Mouse (Mus musculus) embryonic stem cell, embryonic (primary cell): ENCODE results near the gene Sh2b1.

Source experiments
- CTCF ChIA-PET, 4 experiments: fragments of 300-600 bp in 2 of 4; fragments of 350-600 bp in 2 of 4; sonication (Branson Sonifier 250); formaldehyde crosslinking; loops; one replicate each; lab custom pipeline; 2022; ENCODE audit warnings: inconsistent platforms in 2 of 4; lab: Charles Lee
- POLR2A ChIA-PET, 4 experiments: fragments of 300-600 bp in 2 of 4; fragments of 350-600 bp in 2 of 4; sonication (Branson Sonifier 250); formaldehyde crosslinking; loops; one replicate each; lab custom pipeline; 2022; ENCODE audit warnings: antibody characterized with exemption in 4 of 4, inconsistent platforms in 1 of 4; lab: Charles Lee

The Sh2b1 gene

DNA sequence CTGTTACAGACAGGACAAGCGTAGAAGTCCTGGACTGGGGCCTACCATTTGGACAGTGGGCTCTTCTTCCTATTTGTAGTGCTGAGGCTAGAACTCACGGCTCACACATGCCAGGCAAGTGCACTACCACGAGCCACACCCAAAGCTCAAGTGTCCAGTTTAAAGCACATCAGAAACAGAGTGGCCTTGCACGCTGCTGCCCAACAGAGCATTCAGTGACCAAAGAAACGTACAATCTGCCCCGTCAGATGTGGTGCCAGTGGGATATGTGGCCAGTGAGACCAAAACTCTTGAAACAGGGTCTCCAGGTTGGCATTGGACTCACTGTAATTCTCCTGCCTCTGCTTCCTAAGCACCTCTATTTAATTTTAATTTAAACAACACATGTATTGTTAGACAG lies 24.6 kb downstream of the Sh2b1 start:
- POLR2A ChIA-PET, result interaction anchor here in 2 of 4 experiments (0.7 to 1.8 kb wide), 4 partner anchors 15 to 25 kb away, joined by 4 to 5 read pairs (median 5); partner anchors contain the start of gene Sh2b1 (in 2 of the 2)
- CTCF ChIA-PET, result interaction anchor here in 2 of 4 experiments (0.6 kb wide), 2 partner anchors 15 to 17 kb away, joined by 3 read pairs; no protein-coding TSS in a partner anchor

GRCm38 (mm10) chr7:126449991-126450390 lies 25.2 kb downstream of the Sh2b1 start:
- POLR2A ChIA-PET, result interaction anchor here in 1 of 4 experiments (0.7 to 1.5 kb wide), 7 partner anchors 10 to 50 kb away, joined by 3 to 5 read pairs (median 4); partner anchors contain the start of gene Sh2b1

GRCm38 (mm10) chr7:126448481-126448880 lies 26.7 kb downstream of the Sh2b1 start:
- CTCF ChIA-PET, result no interaction called here
- POLR2A ChIA-PET, result interaction anchor here in 1 of 4 experiments (0.6 to 1.2 kb wide), 2 partner anchors 9 to 88 kb away, joined by 3 read pairs; no protein-coding TSS in a partner anchor

More at GRCm38 (mm10) chr7:126449991-126450390, 25.2 kb downstream of the Sh2b1 start:
- CTCF ChIA-PET, result interaction anchor here in 3 of 4 experiments (0.5 to 1.0 kb wide), 3 partner anchors 13 to 16 kb away, joined by 3 to 9 read pairs (median 4); no protein-coding TSS in a partner anchor

DNA sequence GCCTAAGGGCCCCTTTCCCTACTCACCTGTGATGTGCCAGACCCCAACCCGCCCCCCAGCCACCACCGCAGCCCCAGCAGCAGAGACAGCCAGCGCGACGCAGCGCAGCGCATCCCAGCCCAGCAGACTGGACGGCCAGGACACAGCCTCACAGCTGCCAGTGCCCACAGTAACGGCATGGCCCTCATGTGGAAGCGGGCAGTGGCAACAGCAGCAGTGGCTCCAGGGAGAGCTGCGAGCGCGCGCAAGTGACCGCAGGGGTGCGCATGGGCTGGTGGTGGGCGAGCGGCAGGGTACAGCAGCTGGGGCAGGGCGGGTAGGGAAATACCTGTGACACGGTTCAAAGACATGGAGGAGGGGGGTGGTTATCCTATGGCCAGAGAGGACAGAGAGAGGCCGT lies 29.0 kb downstream of the Sh2b1 start:
- ChIA-PET CTCF (interaction anchor here (0.9 to 2.7 kb wide), 7 partner anchors 9 to 29 kb away, joined by 3 to 11 read pairs (median 3); partner anchors contain the start of gene Sh2b1 (in 1 of the 4)), POLR2A (interaction anchor here in 3 of 4 experiments (0.5 to 1.8 kb wide), 10 partner anchors 10 to 247 kb away, joined by 3 to 7 read pairs (median 4); partner anchors contain the start of genes Sh2b1 (in 2 of the 3) and Tufm (in 1 of the 3))

GRCm38 (mm10) chr7:126445104-126445815 lies 30.0 kb downstream of the Sh2b1 start:
- CTCF ChIA-PET, result interaction anchor here (0.5 to 2.7 kb wide), 9 partner anchors 8 to 30 kb away, joined by 3 to 11 read pairs (median 6); partner anchors contain the start of gene Sh2b1 (in 1 of the 4)
- POLR2A ChIA-PET, result interaction anchor here in 2 of 4 experiments (0.5 to 1.5 kb wide), 7 partner anchors 9 to 314 kb away, joined by 3 to 5 read pairs (median 4); partner anchors contain the start of genes Atp2a1 (in 1 of the 2) and Tufm (in 1 of the 2)

DNA sequence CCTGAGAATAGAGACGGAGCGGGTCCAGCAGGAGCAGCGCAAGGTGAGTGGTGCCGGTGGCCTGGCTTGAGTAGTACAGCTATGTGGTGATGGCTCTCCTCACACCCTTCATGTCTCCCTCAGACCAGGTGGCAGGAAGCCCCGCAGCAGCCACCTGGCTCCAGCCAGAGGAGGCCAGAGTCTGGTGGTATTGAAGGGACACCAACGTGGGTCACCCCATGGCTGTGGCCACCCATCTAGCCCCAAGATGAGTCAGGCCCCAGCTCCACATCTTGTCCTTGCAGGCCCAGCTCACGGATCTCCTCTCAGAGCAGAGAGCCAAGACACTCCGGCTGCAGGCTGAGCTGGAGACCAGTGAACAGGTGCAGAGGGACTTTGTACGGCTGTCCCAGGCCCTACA lies 30.7 kb downstream of the Sh2b1 start:
- POLR2A ChIA-PET, result interaction anchor here in 1 of 4 experiments (1.4 to 1.5 kb wide), 3 partner anchors 9 to 18 kb away, joined by 3 to 5 read pairs (median 4); partner anchors contain the start of gene Atp2a1
- CTCF ChIA-PET, result interaction anchor here in 3 of 4 experiments (0.6 to 1.2 kb wide), 5 partner anchors 8 to 135 kb away, joined by 3 to 9 read pairs (median 4); no protein-coding TSS in a partner anchor

DNA sequence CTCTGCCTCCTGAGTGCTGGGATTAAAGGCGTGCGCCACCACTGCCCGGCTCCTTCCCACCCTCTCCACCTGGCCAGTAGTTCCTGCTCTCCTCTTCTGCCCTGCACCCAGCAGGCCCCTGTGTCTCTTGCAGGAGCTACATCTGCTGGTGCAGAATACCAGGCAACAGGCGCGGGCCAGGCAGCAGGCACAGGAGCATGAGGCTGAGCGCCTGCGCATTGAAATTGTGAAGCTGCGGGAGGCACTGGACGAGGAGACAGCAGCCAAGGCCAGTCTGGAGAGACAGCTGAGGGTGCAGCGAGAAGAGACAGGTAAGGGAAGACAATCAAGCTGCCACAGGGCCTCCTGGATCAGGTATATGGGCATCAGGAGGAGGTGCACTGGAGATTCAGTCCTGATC lies 31.2 kb downstream of the Sh2b1 start:
- POLR2A ChIA-PET, result interaction anchor here in 1 of 4 experiments (1.4 kb wide), 1 partner anchor 8 kb away, joined by 4 read pairs; no protein-coding TSS in a partner anchor

GRCm38 (mm10) chr7:126440134-126440533 lies 35.1 kb downstream of the Sh2b1 start:
- CTCF ChIA-PET, result interaction anchor here in 2 of 4 experiments (0.6 to 0.7 kb wide), 3 partner anchors 21 to 1927 kb away, joined by 3 to 4 read pairs (median 3); no protein-coding TSS in a partner anchor
- POLR2A ChIA-PET, result interaction anchor here in 3 of 4 experiments (0.5 to 2.0 kb wide), 7 partner anchors 9 to 465 kb away, joined by 3 to 4 read pairs (median 3); no protein-coding TSS in a partner anchor

More for the DNA sequence above, 31.2 kb downstream of the Sh2b1 start:
- CTCF ChIA-PET, result interaction anchor here in 2 of 4 experiments (0.6 kb wide), 2 partner anchors 8 to 135 kb away, joined by 3 to 4 read pairs; no protein-coding TSS in a partner anchor

GRCm38 (mm10) chr7:126436851-126437250 lies 38.4 kb downstream of the Sh2b1 start:
- CTCF ChIA-PET, result interaction anchor here (0.6 to 3.7 kb wide), 35 partner anchors 8 to 1047 kb away, joined by 3 to 16 read pairs (median 4); partner anchors contain the start of genes Sh2b1 (in 3 of the 4), Cd19 (in 1 of the 4), Eif3c (in 1 of the 4) and Rabep2 (in 1 of the 4)
- POLR2A ChIA-PET, result interaction anchor here in 2 of 4 experiments (1.2 to 3.7 kb wide), 6 partner anchors 9 to 80 kb away, joined by 4 to 21 read pairs (median 6); partner anchors contain the start of gene Sh2b1 (in 2 of the 2)

- ChIA-PET CTCF (interaction anchor here (0.6 to 3.7 kb wide), 20 partner anchors 8 to 314 kb away, joined by 3 to 16 read pairs (median 4); partner anchors contain the start of genes Sh2b1 (in 2 of the 4) and Sbk1 (in 1 of the 4)), POLR2A (interaction anchor here in 3 of 4 experiments (0.6 to 3.7 kb wide), 18 partner anchors 8 to 140 kb away, joined by 3 to 21 read pairs (median 4); partner anchors contain the start of gene Sh2b1 (in 3 of the 3))
Measured at GRCm38 (mm10) chr7:126435801-126436200, 39.4 kb downstream of the Sh2b1 start.

GRCm38 (mm10) chr7:126434726-126435125 lies 40.5 kb downstream of the Sh2b1 start:
- ChIA-PET CTCF (interaction anchor here in 1 of 4 experiments (1.1 kb wide), 1 partner anchor 35 kb away, joined by 3 read pairs; no protein-coding TSS in a partner anchor), POLR2A (interaction anchor here in 2 of 4 experiments (1.3 to 1.7 kb wide), 4 partner anchors 40 to 67 kb away, joined by 4 to 6 read pairs (median 4); partner anchors contain the start of gene Sh2b1 (in 1 of the 2))

DNA sequence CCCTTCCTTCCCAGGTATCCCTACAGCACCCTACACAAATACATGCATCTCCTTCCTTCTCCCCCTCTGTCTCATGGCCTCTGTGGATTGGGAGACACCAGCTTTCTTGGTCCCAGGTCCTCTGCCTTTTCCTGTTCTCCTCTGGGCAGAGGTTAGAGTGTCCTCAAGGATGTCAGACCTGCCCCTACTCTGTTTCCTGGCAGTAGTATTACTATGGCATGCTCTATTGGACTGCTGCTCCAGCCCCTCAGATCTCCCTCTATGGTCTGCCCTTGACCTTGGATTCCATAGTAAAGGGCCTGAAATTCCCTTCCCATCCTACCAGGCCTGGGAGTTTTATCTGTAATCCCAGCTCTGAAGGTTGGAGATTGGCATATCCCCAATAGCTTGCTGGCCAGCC lies 45.1 kb downstream of the Sh2b1 start:
- POLR2A ChIA-PET, result interaction anchor here (0.6 to 1.7 kb wide), 12 partner anchors 9 to 721 kb away, joined by 3 to 5 read pairs (median 3); partner anchors contain the start of gene Spns1 (in 1 of the 4)
- CTCF ChIA-PET, result interaction anchor here in 2 of 4 experiments (0.7 to 1.0 kb wide), 2 partner anchors 30 to 38 kb away, joined by 3 to 7 read pairs; no protein-coding TSS in a partner anchor

GRCm38 (mm10) chr7:126429503-126429898 lies 45.7 kb downstream of the Sh2b1 start:
- ChIA-PET POLR2A (interaction anchor here (0.6 to 2.8 kb wide), 11 partner anchors 10 to 720 kb away, joined by 3 to 21 read pairs (median 3); partner anchors contain the start of genes Sh2b1 (in 1 of the 4) and Spns1 (in 1 of the 4)), CTCF (interaction anchor here in 2 of 4 experiments (1.0 to 1.1 kb wide), 2 partner anchors 30 kb away, joined by 3 read pairs; no protein-coding TSS in a partner anchor)

DNA sequence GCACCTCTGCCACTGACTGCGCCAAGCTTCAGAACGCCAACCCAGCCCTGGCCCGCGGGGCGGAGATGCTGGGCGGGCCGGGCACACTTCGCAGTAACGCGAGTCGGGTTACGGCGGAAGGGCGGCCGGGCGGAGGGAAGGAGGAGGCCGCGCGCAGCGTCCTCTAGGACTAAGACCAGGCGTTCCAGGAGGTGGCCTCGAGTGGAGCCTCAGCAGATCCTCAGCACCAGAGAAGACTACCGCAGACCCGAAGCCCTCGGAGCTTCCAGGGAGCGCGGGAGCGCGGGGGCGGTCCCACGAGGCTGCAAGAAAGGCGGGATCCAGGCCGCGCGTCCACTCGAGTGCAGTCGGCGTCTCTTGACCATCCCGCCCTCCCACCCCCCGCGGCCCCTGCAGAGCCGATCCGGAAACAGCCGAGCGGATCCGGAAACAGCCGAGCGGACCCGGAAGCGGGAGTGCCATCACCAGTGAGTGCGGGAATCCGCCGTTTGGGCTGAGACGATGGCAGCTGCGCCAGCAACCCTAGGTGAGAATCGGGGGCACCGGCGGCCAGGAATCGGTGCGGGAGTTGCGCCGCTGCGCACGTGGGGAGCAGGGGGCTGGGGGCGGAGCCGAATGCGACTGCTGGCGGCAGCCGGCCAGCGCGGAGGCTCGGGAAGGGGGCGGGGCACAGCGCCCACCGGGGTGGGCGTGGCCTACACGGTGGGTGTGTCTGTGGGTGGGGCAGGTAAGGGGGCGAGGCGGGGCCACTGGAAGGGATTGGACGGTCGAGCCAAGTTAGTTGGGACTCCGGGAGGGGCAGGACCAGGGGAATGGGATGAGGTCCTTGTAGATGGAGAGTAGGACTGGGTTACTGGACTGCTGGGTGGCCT lies 46.4 kb downstream of the Sh2b1 start, which contains the start of gene Rabep2:
Rabep2 (plus strand) TSS at position 129 of the 872 bp plus-strand sequence.
- CTCF ChIA-PET, result interaction anchor here in 3 of 4 experiments (0.6 to 1.9 kb wide), 6 partner anchors 8 to 588 kb away, joined by 3 to 14 read pairs (median 5); partner anchors contain the start of genes Pagr1a (in 1 of the 3) and Sh2b1 (in 1 of the 3)

GRCm38 (mm10) chr7:126428154-126428553 lies 47.1 kb downstream of the Sh2b1 start:
- ChIA-PET POLR2A (interaction anchor here in 3 of 4 experiments (0.6 to 2.8 kb wide), 49 partner anchors 8 to 961 kb away, joined by 3 to 22 read pairs (median 5); partner anchors contain the start of genes Sh2b1 (in 3 of the 3), Cd19 (in 2 of the 3), Spns1 (in 2 of the 3) and Atp2a1 (in 1 of the 3)), CTCF (interaction anchor here (0.6 to 1.9 kb wide), 18 partner anchors 8 to 940 kb away, joined by 3 to 21 read pairs (median 6); partner anchors contain the start of genes Pagr1a (in 1 of the 4) and Sh2b1 (in 1 of the 4))

More for the DNA sequence above, 46.4 kb downstream of the Sh2b1 start, which contains the start of gene Rabep2:
- POLR2A ChIA-PET, result interaction anchor here in 3 of 4 experiments (0.9 to 2.8 kb wide), 15 partner anchors 10 to 321 kb away, joined by 3 to 21 read pairs (median 6); partner anchors contain the start of genes Spns1 (in 2 of the 3), Eif3c (in 1 of the 3) and Sh2b1 (in 1 of the 3)
